Mouse (Mus musculus) embryonic facial prominence, embryonic 13.5 days (tissue): ENCODE data around the gene Lrrc59. TPM values are rescaled to one million over a fixed set of nuclear protein-coding genes. Genes with fewer than 3 reads are reported as not detected.
"Not testable (repeated sequence)": the region's sequence is repeated elsewhere in the genome, so short reads cannot be mapped to it uniquely, and the experiment has no call there.

Experiments
- ATAC-seq: fragments of 200-750 bp; cut with Nextera tagmentation; 2 replicates; pipeline ENCODE4 v1.8.0; 2017; ENCODE audit warnings: low read depth; ENCODE audit not compliant: insufficient number of reproducible peaks, insufficient read depth, low FRiP score, low TSS enrichment
- H3K27ac ChIP-seq: fragments of 300-500 bp; sonication (generic); 2 replicates; pipeline ENCODE4 v1.5.1; 2015; ENCODE audit warnings: moderate library complexity, mild to moderate bottlenecking, inconsistent platforms
- H3K27me3 ChIP-seq: fragments of 300-500 bp; sonication (generic); 2 replicates; pipeline ENCODE4 v1.6.1; 2015; ENCODE audit warnings: mild to moderate bottlenecking, inconsistent platforms
- H3K36me3 ChIP-seq: fragments of 300-500 bp; sonication (generic); 2 replicates; pipeline ENCODE4 v1.6.1; 2015; ENCODE audit warnings: mild to moderate bottlenecking, inconsistent platforms
- H3K4me1 ChIP-seq: fragments of 300-500 bp; sonication (generic); 2 replicates; pipeline ENCODE4 v1.6.1; 2015; ENCODE audit warnings: inconsistent platforms
- H3K4me2 ChIP-seq: fragments of 300-500 bp; sonication (generic); 2 replicates; pipeline ENCODE4 v1.6.1; 2015; ENCODE audit warnings: moderate library complexity, mild to moderate bottlenecking, inconsistent platforms
- H3K4me3 ChIP-seq: fragments of 300-500 bp; sonication (generic); 2 replicates; pipeline ENCODE4 v1.5.1; 2015; ENCODE audit warnings: mild to moderate bottlenecking, inconsistent platforms
- H3K9ac ChIP-seq: fragments of 300-500 bp; sonication (generic); 2 replicates; pipeline ENCODE4 v1.6.1; 2015; ENCODE audit warnings: mild to moderate bottlenecking, inconsistent platforms
- H3K9me3 ChIP-seq: fragments of 300-500 bp; sonication (generic); 2 replicates; pipeline ENCODE4 v1.6.1; 2016; ENCODE audit warnings: inconsistent platforms
- WGBS: fragments of 180-500 bp; shearing (Covaris S2); methylation state at CpG from one replicate; pipeline ENCODE4 v1.1.7; 2015; ENCODE audit warnings: mixed read lengths; 5-methylcytosine and 5-hydroxymethylcytosine counted together
- polyA plus RNA-seq: library from polyadenylated mRNA; unstranded; fragments of >200 nt; fragmentation: Nextera tagmentation; extraction: Ambion mirVana; gene quantifications from 2 replicates; pipeline ENCODE4 v1.2.1, GENCODE M21; 2015

The Lrrc59 gene
- polyA plus RNA-seq, 1 experiment from 2014 or later: 211 TPM

DNA sequence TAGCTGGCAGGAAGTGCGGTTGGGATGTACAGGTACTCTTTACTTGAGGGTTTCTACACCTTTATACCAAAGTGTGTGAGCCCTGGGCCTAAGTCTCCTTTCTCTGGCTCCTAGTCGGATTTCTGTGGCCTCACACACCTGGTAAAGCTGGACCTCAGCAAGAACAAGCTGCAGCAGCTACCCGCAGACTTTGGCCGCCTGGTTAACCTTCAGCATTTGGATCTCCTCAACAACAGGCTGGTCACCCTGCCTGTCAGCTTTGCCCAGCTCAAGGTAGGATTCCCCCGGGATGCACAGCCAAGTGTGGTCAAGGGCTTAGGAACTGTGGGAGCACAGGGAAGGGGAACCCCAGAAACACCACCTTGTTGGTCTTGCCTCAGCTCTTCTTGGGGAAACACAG, 4.9 kb downstream of the Lrrc59 start:
- 84% methylated on average over 5 of the region's 5 CpGs for WGBS
- no peak overlapping the region for H3K9ac ChIP-seq
- no peaks in the 10 kb centered on the region for H3K9me3 ChIP-seq
- peaks cover 77% of the 10 kb centered on the region for H3K36me3 ChIP-seq
- peaks cover 13% of the 10 kb centered on the region for H3K4me1 ChIP-seq
- H3K27ac ChIP-seq: no peak overlapping the region
- H3K27me3 ChIP-seq: no peaks in the 10 kb centered on the region
- ATAC-seq: no peak
- H3K4me3 ChIP-seq: no peak overlapping the region
- H3K4me2 ChIP-seq: no peak overlapping the region

DNA sequence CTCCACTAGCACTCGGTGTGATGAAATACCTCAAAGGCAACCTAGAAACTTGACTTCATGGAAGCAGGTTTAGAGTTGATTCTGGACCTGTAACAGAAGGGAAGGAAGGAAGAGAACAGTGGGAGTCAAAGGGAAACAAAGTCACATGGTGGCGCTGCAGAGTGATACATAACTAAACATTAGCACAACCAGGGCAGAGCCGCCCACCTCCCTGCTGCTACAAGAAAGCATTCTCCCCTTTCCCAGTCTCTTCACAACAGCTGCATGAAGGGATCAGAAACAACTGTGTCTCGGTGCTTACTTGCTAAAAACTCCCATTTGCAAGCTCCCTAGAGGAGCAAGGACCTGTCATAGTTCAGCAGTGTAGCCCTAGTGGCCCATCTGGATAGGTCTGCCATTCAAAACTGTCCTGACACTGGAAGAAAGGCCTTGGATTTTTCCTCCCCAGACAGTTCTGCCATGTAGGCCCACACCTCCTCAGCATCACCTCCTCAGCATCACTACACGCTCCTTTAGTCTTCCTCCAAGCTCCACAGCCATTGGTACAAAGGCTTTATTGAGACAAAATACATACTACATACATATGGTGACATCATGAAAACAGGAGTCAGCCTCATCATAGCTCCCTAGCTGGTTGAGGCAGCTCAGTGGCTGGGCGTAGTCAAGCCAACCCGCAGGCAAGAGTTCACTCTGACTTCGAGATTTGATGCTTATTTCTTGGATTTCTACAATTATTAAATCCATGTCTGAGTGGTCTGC, 15.1 kb downstream of the Lrrc59 start:
- Histone ChIP-seq H3K27me3 (no peaks in the 10 kb centered on the region), H3K4me3 (no peak overlapping the region), H3K36me3 (peaks cover 93% of the 10 kb centered on the region), H3K4me2 (no peak overlapping the region), H3K27ac (no peak overlapping the region), H3K4me1 (no peaks in the 10 kb centered on the region), H3K9me3 (no peaks in the 10 kb centered on the region), H3K9ac (no peak overlapping the region)
- 87% methylated on average over 8 of the region's 8 CpGs for WGBS
- ATAC-seq: no peak

DNA sequence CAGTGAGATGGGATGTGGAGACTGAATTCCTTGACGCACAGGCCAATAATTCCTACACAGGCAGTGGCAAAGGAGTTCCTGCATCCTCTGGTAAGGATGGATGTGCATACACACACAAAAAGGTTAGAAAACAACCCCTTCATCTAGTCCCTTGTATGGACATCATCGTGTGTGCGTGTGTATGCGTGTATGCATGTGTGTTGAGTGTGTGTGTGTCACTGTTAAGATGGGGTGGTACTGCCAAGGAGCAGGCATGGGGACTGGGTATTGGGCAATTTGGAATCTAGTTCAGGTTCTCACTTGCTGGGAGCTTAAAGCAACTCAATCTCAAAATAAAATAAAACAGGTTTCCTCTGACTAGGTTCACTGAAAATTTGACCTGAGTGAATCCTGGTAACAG, 16.9 kb downstream of the Lrrc59 start:
- H3K27ac ChIP-seq: no peak overlapping the region
- no peak for ATAC-seq
- no peak overlapping the region for H3K4me3 ChIP-seq
- H3K36me3 ChIP-seq: peaks cover 89% of the 10 kb centered on the region
- no peak overlapping the region for H3K9ac ChIP-seq
- no peak overlapping the region for H3K4me2 ChIP-seq
- no peaks in the 10 kb centered on the region for H3K9me3 ChIP-seq
- 93% methylated on average over 4 of the region's 4 CpGs for WGBS
- no peaks in the 10 kb centered on the region for H3K4me1 ChIP-seq
- H3K27me3 ChIP-seq: no peaks in the 10 kb centered on the region

DNA sequence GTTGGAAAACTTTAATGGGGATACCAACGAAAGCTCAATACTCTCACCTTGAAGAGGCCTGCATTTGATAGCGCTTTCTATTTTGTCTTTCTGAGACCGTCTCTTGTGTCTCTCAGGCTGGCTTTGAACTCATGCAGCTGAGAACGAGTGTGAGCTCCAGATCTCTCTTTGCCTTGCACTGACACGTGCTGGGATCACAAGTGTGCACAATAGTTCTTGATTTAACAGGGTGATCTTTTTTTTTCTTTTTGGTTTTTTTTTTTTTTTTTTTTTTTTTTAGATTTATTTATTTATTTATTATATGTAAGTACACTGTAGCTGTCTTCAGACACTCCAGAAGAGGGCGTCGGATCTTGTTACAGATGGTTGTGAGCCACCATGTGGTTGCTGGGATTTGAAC, 21.7 kb downstream of the Lrrc59 start:
- Histone ChIP-seq H3K4me1 (peaks cover 15% of the 10 kb centered on the region), H3K36me3 (peaks cover 47% of the 10 kb centered on the region)
- H3K9ac ChIP-seq, ATAC-seq, H3K4me2 ChIP-seq, H3K27me3 ChIP-seq, H3K27ac ChIP-seq, H3K4me3 ChIP-seq, H3K9me3 ChIP-seq: not testable (repeated sequence)
- WGBS: 98% methylated on average over 6 of the region's 7 CpGs

DNA sequence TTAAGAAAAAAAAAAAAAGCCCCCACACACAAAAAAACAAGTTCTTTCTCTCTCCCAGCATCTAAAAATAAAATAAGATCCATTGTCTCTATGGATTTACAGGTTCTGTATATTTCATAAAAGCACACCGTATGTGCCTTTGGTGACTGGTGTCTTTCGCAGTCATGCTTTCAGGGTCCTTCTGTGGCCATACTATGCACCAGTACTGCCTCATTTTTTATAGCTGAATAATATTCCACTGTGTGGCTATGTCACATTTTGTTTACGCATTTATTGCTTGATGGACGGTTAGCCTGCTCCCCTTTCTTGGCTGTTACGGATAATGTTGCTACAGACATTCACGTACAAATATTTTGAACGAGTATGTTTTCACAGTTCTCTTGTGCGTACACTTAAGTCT, 23.4 kb downstream of the Lrrc59 start:
- ATAC-seq: no peak
- H3K36me3 ChIP-seq: peaks cover 43% of the 10 kb centered on the region
- H3K4me3 ChIP-seq: peak overlapping the region; percentile 64
- H3K27ac ChIP-seq: no peak overlapping the region
- peak overlapping the region; percentile 73 for H3K9ac ChIP-seq
- H3K9me3 ChIP-seq: no peaks in the 10 kb centered on the region
- H3K27me3 ChIP-seq: no peaks in the 10 kb centered on the region
- 48% methylated on average over 8 of the region's 8 CpGs for WGBS
- peak overlapping the region; percentile 69 for H3K4me2 ChIP-seq
- peaks cover 15% of the 10 kb centered on the region for H3K4me1 ChIP-seq

DNA sequence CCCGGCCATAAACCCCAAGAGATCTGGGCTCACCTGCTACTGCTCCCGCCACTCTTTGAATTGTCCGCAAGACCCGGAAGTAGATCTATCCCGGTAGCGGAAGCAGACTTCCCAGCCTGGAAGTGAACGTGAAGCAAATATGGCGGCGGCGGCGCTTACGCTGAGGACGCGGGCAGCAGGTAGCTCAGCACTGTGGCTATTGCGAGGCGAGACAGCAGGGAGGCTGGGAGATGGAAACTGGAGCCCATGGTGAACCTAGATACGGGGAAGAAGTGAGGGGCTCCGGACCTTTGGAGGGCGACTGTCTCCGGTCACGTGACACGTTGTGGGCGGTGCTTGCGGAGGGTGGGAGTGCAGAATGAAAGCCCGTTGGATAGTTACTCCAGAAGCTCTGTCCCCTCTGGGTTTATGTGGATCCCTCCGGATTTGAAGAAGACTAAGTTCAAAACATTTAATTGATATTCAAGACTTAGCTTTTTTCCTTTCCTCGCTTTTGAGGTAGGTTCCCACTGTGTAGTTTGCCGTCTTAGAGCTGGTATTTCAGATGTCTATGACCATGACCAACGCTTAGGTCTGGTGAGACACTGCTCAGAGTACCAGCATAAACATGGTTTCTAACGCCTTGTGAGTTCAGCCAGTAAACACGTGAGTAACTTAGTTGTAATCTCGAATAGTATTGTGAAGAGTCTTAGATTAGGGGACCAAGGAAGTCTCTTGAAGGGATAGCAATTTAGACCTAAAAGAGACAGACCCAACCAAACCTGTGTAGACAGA, 24.3 kb downstream of the Lrrc59 start, which contains the start of the genes Mrpl27 and Eme1:
Gene Mrpl27 (plus strand): TSS at position 105 of the 774 bp plus-strand sequence.
Gene Eme1 (minus strand): TSS at position 302 of the 774 bp plus-strand sequence.
- ATAC-seq: peak; percentile 79
- peak within 1 kb of the TSS; percentile 95 for H3K27ac ChIP-seq
- peak within 1 kb of the TSS; percentile 69 for H3K4me2 ChIP-seq
- peak within 1 kb of the TSS; percentile 64 for H3K4me3 ChIP-seq
- under 1% methylated on average over 32 of the region's 32 CpGs for WGBS
- H3K4me1 ChIP-seq: peaks cover 15% of the 10 kb centered on the region
- H3K9me3 ChIP-seq: no peaks in the 10 kb centered on the region
- H3K36me3 ChIP-seq: peaks cover 46% of the 10 kb centered on the region
- peak within 1 kb of the TSS; percentile 73 for H3K9ac ChIP-seq
- H3K27me3 ChIP-seq: no peaks in the 10 kb centered on the region

DNA sequence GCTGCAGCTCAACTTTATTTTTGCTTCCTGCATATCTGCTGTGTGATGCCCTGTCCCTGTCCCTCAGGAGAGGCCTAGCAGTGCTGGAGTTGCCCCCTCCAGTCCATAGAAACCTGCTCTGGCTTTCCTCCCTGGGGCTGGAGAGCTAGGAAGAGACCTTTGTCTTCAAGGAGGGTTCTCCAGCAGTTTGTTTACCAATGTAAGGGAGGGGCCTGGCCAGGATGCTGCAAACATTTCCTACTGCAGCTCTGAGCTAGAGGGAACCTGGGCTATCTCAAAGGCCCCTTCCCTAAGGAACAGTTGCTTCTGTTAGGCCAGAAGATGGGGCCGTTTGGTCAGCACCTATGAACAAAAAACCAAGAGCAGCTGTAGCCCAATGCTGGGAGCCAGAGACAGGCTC, 31.8 kb downstream of the Lrrc59 start:
- 60% methylated on average over 1 of the region's 1 CpGs for WGBS
- H3K36me3 ChIP-seq: peaks cover 90% of the 10 kb centered on the region
- H3K9me3 ChIP-seq: no peaks in the 10 kb centered on the region
- no peak overlapping the region for H3K9ac ChIP-seq
- no peak overlapping the region for H3K4me2 ChIP-seq
- no peak for ATAC-seq
- H3K4me3 ChIP-seq: no peak overlapping the region
- H3K4me1 ChIP-seq: no peaks in the 10 kb centered on the region
- no peaks in the 10 kb centered on the region for H3K27me3 ChIP-seq
- no peak overlapping the region for H3K27ac ChIP-seq

DNA sequence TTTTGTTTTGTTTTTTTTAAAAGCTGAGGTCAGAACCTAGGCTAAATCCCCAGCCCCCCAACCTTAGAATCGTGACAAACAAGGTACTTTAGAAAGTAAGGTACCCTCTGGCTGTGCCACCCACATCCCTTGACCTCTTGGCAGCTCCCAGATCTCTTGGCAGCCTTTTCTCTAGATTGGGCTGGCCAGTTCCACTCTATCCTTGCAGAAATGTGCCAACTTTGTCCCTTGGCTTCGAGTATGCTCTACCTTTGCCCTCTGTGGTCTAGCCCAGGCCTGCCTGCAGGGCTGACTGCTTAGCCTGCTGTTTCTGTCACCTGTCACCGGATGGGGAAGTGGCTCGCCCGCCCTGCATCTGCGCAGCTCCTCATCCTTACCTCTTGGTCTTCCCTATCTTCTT, 35.7 kb downstream of the Lrrc59 start:
- no peaks in the 10 kb centered on the region for H3K4me1 ChIP-seq
- WGBS: 94% methylated on average over 6 of the region's 6 CpGs
- ATAC-seq: no peak
- H3K36me3 ChIP-seq: peaks cover 94% of the 10 kb centered on the region
- no peak overlapping the region for H3K4me2 ChIP-seq
- no peak overlapping the region for H3K9ac ChIP-seq
- H3K9me3 ChIP-seq: no peaks in the 10 kb centered on the region
- H3K27ac ChIP-seq: no peak overlapping the region
- no peak overlapping the region for H3K4me3 ChIP-seq
- H3K27me3 ChIP-seq: no peaks in the 10 kb centered on the region

DNA sequence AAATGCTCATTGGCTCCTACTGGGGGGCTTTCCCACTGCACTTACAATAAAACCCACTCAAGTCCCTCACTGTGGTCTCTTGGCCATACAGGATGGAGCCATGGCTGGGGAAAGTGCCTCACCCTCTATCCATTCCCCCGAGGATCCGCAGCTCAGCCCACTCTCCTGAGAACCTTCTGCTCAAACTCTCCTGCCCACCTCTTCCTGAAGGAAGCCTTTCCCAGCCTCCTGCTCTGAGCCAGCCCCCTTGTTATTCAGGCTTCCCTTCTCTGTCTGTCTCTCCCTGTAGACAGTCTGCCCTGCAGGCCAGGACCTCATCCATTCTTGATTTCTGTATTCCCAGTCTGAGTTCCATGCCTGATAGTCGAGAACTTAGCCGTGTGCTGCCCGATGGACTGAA, 45.4 kb downstream of the Lrrc59 start:
- Histone ChIP-seq H3K4me3 (no peak overlapping the region), H3K9me3 (no peaks in the 10 kb centered on the region), H3K27me3 (no peaks in the 10 kb centered on the region), H3K4me2 (peak overlapping the region; percentile 82), H3K4me1 (peaks cover 44% of the 10 kb centered on the region), H3K36me3 (peaks cover 15% of the 10 kb centered on the region), H3K9ac (peak overlapping the region; percentile 46; the same call in 1 of the 2 replicates), H3K27ac (no peak overlapping the region)
- WGBS: 76% methylated on average over 5 of the region's 5 CpGs
- no peak for ATAC-seq

DNA sequence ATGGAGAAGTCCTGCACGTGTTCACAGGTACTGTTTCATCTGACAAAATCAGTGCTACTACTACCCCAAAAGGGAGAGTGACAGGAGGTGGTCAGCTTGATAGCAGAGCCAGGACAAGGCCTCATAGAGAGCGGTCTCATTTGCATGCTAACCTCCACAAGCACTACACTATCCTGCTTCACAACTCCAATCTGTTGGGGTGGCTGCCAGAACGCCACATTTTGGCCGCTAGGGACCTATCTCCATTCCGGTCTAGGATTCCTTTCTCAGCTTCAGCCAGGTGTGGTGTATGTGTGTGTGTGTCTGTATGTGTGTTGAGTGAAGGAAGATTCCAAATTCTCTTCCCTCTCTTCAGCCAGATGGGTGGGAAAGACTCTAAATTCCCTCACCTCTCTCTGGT, 45.9 kb downstream of the Lrrc59 start:
- peak overlapping the region; percentile 82 for H3K4me2 ChIP-seq
- 79% methylated on average over 5 of the region's 5 CpGs for WGBS

DNA sequence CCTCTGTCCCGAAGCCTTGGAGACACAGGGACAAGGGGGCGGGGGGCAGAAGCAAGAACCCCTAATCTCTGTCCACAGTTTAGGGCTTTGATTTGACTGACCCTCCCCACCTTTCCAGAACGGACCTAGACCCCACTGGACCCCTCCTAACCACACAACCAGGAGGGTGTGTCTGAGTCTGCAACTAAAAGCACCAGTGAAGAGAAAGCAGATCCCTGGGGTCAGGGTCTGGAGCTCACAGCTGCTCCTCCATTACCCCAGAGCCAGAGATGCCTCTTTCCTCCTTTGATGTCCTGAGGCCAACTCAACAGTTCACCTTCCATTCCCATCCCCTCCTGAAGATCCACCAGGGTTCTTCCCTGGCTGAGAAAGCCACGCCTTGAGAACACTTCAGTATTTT, 46.7 kb downstream of the Lrrc59 start:
- Histone ChIP-seq H3K36me3 (peaks cover 4% of the 10 kb centered on the region), H3K4me1 (peaks cover 44% of the 10 kb centered on the region), H3K27me3 (no peaks in the 10 kb centered on the region), H3K9me3 (no peaks in the 10 kb centered on the region), H3K9ac (peak overlapping the region; percentile 98), H3K4me2 (peak overlapping the region; percentile 82), H3K4me3 (peak overlapping the region; percentile 97), H3K27ac (peak overlapping the region; percentile 91; the same call in 1 of the 2 replicates)
- ATAC-seq: no peak
- WGBS: 38% methylated on average over 4 of the region's 4 CpGs

More for the DNA sequence above, 45.9 kb downstream of the Lrrc59 start:
- Histone ChIP-seq H3K27ac (no peak overlapping the region), H3K9me3 (no peaks in the 10 kb centered on the region), H3K27me3 (no peaks in the 10 kb centered on the region), H3K9ac (peak overlapping the region; percentile 98; the same call in 1 of the 2 replicates), H3K4me3 (0 out of 2 replicates have a peak overlapping the region, but pooled peaks have one; percentile 97), H3K36me3 (peaks cover 10% of the 10 kb centered on the region), H3K4me1 (peaks cover 44% of the 10 kb centered on the region)
- ATAC-seq: no peak
